8 mouse cellular contexts compared by ENCODE assay signal in genomic region chr8:125513935-125514334, GRCm38 (mm10). TPM values are rescaled to one million over a fixed set of nuclear protein-coding genes. Genes with fewer than 3 reads are reported as not detected.
DNase-seq lines count a peak whose midpoint lies in the region; ATAC-seq lines count a peak whose summit lies in the region.

No protein-coding gene starts in this region.

- peak; percentile 48 for DNase-seq in retina, postnatal 1 day
- DNase-seq in retina, embryonic 14.5 days (ENCODE audit: low spot score), result no peak
- peak; percentile 61 to 72 for DNase-seq in heart, adult 9 months (ENCODE audit: low spot score in 2 of 2)
- peak; percentile 45 for DNase-seq in kidney, postnatal 10 days
- no peak for DNase-seq in layer of hippocampus, adult 9-11 months
- DNase-seq in thymus, postnatal 0 days (ENCODE audit: low spot score), result no peak
- no peak for DNase-seq in spleen, adult 18-20 months

- ATAC-seq in stomach, embryonic 16.5 days (ENCODE audit: insufficient read depth, low FRiP score), result peak; percentile 63; the same call in 1 of the 2 replicates

- peak overlapping the region; percentile 23; the same call in 1 of the 2 replicates for H3K9ac ChIP-seq in stomach, embryonic 16.5 days (ENCODE audit: low read length)

- H3K4me2 ChIP-seq in stomach, embryonic 16.5 days (ENCODE audit: low read depth, low read length), result no peak overlapping the region

- H3K4me1 ChIP-seq in stomach, embryonic 16.5 days (ENCODE audit: control insufficient read depth, insufficient read depth, low read length), result peaks cover 23% of the 10 kb centered on the region

- no peak overlapping the region for H3K4me3 ChIP-seq in stomach, embryonic 16.5 days (replicated peaks; ENCODE audit: low read length)

- peak overlapping the region; percentile 83 for H3K27ac ChIP-seq in stomach, embryonic 16.5 days (ENCODE audit: low read length)

- H3K9me3 ChIP-seq in stomach, embryonic 16.5 days (replicated peaks; ENCODE audit: control insufficient read depth, low read length), result no peaks in the 10 kb centered on the region

- H3K36me3 ChIP-seq in stomach, embryonic 16.5 days (ENCODE audit: control insufficient read depth, insufficient read depth, low read length), result no peaks in the 10 kb centered on the region

- H3K27me3 ChIP-seq in stomach, embryonic 16.5 days (ENCODE audit: control insufficient read depth, insufficient read depth, low read length), result no peaks in the 10 kb centered on the region

- 31% methylated on average over 5 of the region's 5 CpGs for WGBS in stomach, embryonic 16.5 days

RNA-seq across cellular contexts. Expression of gene Sipa1l2, which starts 55.7 kb away (rescaled TPM):
- polyA plus RNA-seq in stomach, embryonic 16.5 days (2015; fragmentation: Nextera tagmentation; extraction: Ambion mirVana), result 8.6 and 9.3 TPM in 2 replicates
- 3.0 and 3.4 TPM in 2 replicates for polyA plus RNA-seq in thymus, postnatal 0 days (2015; fragmentation: Nextera tagmentation; extraction: Ambion mirVana)

Comparison
In these comparisons a context has a peak if more than half of its experiments do, and no peak if none do; other contexts are left out.
1. DNase-seq: peak in retina, postnatal 1 day (single experiment), heart, adult 9 months (2 of 2) and kidney, postnatal 10 days (single experiment); none in retina, embryonic 14.5 days (single experiment), layer of hippocampus, adult 9-11 months (single experiment), thymus, postnatal 0 days (single experiment) and spleen, adult 18-20 months (0 of 2).